Mouse (Mus musculus) left cerebral cortex, adult 8-10 months (tissue): ENCODE measurements around the gene Tmem163. TPM values are rescaled to one million over a fixed set of nuclear protein-coding genes. Genes with fewer than 3 reads are reported as not detected.

ENCODE experiments used
- DNase-seq, 2 experiments: peaks; one replicate each; pipeline ENCODE4 v3.0.0; 2022; ENCODE audit warnings: low spot score in 2 of 2
- total RNA-seq, 4 experiments: library from RNA; stranded (reverse); gene quantifications; 2 replicates each; pipeline ENCODE4 v1.2.4; 2022

Gene Tmem163
- 10 to 100 TPM; 18.8 to 20.4 (median 19.4) TPM for total RNA-seq

DNA sequence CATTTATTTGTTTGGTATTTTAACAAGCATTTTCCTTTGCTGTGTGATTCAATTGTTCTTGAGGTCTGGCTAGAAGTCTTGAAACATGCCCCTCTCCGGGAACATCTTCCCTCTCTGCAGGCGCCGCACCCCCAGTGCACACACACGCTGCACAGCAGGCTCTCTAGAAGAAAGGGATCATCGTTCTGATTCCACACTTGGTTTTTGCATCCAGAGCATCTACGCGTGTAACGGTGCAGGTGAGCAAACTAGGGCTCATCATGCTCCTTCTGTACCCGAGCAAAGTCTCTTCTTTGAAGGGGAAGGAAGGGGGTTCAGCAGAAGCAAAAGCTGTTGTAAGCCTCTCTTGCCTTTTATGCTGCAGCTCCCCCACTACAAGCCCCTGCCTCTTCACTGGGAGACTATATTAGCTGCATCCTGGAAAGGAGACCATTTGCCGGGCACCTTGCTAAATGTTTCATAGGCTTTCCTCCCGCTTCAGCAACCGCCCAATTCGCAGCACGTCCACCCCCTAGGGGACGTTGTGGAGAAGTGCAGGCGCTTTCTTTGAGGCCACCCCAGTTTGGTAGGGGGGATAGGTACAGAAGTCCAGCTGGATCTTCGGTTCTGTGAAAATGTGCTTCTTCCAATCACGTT lies at the start of gene Tmem163:
Gene Tmem163 (minus strand): TSS at position 51 of the 636 bp plus-strand sequence.
- no peak for DNase-seq

DNA sequence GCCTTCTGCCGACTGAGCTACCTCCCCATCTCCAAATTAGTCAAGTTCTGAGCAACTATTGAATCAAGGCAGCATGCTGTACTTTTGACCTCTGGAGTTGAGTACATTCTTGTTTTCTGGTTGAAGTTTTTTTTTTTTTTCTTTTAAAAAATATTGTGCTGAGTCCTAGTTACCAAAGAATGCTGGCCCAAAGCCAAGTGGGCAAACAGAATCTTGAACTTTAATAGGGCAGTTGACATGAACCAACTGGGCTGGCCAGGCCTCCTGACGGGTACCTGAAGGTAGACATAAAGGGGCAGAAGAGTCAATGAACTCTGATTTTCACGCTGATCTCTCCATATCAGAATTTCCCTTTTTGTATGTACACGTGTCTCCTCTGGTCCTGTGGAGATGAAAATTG lies 49.7 kb upstream of the Tmem163 start, which contains the start of gene Acmsd:
Gene Acmsd (plus strand): TSS at position 318 of the 400 bp plus-strand sequence.
- no peak for DNase-seq

GRCm38 (mm10) chr1:127723596-127723995 lies 44.2 kb upstream of the Tmem163 start:
- DNase-seq, result no peak

- no peak for DNase-seq
These were observed 38.9 kb upstream of the Tmem163 start for GRCm38 (mm10) chr1:127718290-127718689.

- peak in 1 of 2 experiments; percentile 25 for DNase-seq
These were observed 37.1 kb upstream of the Tmem163 start for GRCm38 (mm10) chr1:127716441-127716840.

DNA sequence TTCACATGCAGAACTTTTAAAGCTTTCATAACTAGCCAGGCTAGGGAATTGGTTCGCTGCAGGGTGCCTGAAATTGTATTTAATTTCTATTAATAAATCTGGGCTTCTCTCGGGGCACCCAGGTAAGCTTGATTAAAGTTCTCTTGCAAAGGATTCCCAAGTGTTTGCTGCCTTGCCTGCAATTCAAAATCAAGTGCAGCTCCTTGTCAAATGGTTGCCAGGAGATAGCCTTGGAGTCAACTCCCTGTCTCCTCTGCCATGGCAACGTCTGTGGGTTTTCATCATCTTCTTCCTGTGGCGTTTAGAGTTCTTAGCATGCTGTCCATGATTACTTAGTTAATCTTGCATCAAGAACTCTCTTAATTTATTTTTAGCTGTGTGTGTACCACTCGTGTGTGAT lies 26.9 kb upstream of the Tmem163 start:
- DNase-seq, result peak in 1 of 2 experiments; percentile 11

GRCm38 (mm10) chr1:127702187-127702586 lies 22.8 kb upstream of the Tmem163 start:
- no peak for DNase-seq

GRCm38 (mm10) chr1:127696533-127696932 lies 17.2 kb upstream of the Tmem163 start:
- no peak for DNase-seq

DNA sequence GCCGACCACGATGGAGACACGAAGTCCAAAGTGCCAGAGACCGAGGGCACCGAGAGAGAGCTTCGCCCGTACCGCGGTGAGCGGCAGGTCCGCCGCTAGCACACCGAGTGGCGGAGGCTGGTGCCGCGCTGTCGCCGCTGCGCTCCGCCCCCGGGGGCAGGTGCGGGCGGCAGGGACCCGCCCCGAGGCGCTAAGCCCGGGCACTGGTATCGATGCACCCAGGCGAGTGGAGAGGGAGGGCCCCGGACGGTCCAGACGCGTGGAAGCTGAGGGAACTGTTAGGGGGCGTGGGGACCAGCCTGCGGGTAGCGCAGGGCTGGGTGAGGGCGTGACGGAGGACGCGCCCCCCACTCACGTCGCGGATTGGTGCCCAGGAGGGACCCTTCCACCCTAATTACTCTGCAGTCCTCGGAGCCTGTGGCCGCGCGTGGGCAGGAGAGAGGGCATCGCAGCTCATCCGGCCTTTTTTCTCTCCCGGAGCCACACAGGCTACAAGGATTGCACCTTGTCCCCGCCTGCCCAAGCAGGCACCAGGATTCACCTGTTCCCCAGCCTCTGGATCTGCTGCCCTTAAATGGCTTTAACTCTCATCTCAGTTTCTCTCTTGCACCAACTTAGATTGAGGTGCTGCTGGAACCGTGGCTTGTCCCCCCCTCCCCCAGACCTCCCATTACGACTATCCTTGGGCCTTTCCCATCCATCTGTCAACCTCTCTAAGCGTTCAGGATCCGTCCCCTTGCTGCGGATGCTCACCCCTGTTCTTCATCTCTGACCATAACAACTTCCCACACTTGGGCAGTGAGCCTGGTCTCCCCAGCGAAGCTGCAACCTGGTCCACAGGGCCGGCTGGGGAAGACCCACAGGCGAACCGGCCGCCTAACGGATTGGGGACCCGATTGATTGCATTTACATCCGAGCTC lies 1.4 kb downstream of the Tmem163 start:
- no peak for DNase-seq

- no peak for DNase-seq
These were observed 2.2 kb downstream of the Tmem163 start for GRCm38 (mm10) chr1:127677131-127677631.

DNA sequence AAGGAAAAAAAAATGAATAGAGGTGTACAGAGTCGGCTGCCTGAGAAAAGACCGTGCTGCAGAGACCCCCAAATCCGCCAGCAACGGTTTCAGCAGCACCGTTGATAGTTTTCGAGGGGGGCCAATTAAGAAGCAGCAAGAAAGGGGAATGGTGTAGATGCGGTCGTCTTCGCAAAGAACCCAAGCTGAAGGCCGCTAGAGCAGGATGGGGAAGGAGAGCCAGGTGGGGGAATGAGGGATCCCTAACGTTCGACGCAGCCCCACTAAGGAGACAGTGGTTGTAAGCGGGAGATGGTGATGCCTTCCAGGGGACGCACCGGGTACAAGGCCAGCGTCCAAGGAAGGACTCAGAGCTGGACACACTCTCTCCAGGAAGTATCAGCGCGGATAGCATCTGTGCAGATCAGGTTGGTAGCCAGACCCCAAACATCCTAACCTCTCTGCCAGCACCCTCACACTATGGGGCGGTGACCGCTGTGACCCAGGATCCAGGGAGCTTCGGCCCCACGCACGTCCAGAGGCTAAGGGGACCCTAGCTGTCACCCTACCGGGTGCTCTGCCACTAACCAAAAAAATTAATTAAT lies 2.7 kb downstream of the Tmem163 start:
- DNase-seq, result no peak

DNA sequence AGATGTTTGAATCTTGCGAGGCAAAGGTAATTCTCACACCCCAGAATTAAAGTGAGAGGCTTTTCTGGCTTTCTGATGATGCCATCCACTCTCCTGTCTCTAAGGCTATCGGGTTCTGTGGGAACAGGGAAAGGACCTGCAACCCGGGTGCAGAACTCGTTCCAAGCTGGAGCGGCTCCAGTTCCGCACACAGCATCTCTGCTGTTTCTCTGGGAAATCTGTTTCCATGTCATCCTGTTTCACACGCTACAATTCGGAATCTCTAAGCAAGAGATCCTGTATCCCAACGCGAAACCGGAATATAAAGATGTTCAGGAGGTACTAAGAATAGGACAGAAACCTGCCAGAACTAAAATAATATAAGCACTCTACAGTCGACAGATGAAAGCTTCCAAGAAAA lies 3.2 kb downstream of the Tmem163 start:
- peak; percentile 11 to 19 for DNase-seq

GRCm38 (mm10) chr1:127675253-127675652 lies 4.1 kb downstream of the Tmem163 start:
- no peak for DNase-seq

GRCm38 (mm10) chr1:127673221-127674050 lies 5.9 kb downstream of the Tmem163 start:
- DNase-seq, result no peak

- no peak for DNase-seq
These were observed 11.2 kb downstream of the Tmem163 start for GRCm38 (mm10) chr1:127668161-127668560.

DNA sequence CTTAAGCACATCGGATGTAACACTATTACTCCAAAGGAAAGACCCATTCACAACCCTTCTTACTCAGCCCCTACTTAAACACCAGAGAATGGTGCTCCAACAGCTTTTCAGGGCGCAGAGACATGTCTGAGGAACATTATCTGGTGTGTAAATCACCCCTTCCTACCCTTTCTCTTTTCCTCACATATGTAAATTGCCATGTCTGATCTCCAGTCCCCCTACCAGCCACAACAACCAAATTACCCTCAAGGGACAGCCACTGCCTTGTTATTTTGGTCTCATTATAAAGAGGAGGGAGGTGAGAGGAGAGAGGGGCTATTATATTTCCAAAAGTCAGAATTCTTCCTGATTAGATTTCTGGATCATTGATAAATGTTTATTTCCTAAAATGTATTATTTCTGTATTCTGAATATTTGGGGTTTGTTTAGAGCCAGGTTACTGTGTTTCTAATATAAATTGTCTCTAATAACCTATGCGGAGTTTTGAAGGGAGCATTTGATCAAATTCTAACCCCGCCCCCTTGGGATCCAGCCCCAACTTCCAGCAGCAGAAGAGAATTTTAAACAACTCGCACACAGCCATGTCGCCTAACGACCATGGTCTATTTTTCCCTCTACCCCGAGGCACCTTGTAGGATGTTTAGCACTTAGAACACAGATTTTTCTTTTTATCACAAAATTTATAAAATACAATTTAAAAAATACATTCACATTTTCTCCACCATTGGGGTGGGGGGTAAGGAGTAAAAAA lies 12.1 kb downstream of the Tmem163 start:
- no peak for DNase-seq

- no peak for DNase-seq
These were observed 13.1 kb downstream of the Tmem163 start for GRCm38 (mm10) chr1:127666221-127666620.

- DNase-seq, result no peak
These were observed 16.8 kb downstream of the Tmem163 start for GRCm38 (mm10) chr1:127662385-127663068.

GRCm38 (mm10) chr1:127661118-127662012 lies 18.0 kb downstream of the Tmem163 start:
- DNase-seq, result no peak
